Mouse (Mus musculus) small intestine, adult 2 months (tissue): ENCODE results near the gene Edaradd.

Source experiments
- CTCF ChIP-seq: fragments of 200-500 bp; IDR thresholded peaks from 2 replicates; pipeline ENCODE4 v1.5.1; 2012; ENCODE audit warnings: low read depth, mild to moderate bottlenecking, control low read depth, inconsistent platforms, low read length, moderate library complexity, mixed read lengths; ENCODE audit not compliant: insufficient replicate concordance, insufficient read length; ENCODE audit errors: extremely low read depth
- POLR2A ChIP-seq: fragments of 200-500 bp; IDR thresholded peaks from 2 replicates; pipeline ENCODE4 v1.6.1; 2012; ENCODE audit warnings: low read depth, mild to moderate bottlenecking, control low read depth, inconsistent platforms, low read length, moderate library complexity

DNA sequence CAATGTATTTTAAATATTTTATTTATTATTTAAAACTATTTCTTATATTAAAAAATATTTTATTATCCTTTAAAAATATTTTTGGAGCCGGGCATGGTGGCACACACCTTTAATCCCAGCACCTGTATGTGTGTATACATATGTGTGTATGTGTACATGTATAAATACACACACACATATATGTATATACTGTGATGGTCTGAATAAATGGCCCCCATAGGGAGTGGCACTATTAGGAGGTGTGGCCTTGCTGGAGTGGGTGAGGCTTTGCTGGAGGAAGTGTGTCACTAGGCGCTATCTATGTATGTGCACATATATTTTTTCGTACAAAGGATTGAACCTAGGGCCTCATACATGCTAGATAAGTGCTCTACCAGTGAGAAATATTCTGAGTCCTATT, 27.7 kb downstream of the Edaradd start:
- TF ChIP-seq POLR2A (no peak), CTCF (no peak)
